Comparison of ENCODE assay signal across 17 mouse cellular contexts in genomic region chr17:30051523-30052346, GRCm38 (mm10). TPM values are rescaled to one million over a fixed set of nuclear protein-coding genes. Genes with fewer than 3 reads are reported as not detected.
DNase-seq lines count a peak whose midpoint lies in the region; ATAC-seq and TF ChIP-seq lines count a peak whose summit lies in the region.
"Had no signal": no experiment of that assay in that cellular context is flagged by ENCODE, and none has a peak within 500 bp of the region (broad histone marks: within the 10 kb centered on the region; RNA-seq: fewer than 3 reads in every experiment).

No protein-coding gene starts in this region.

- no peaks in the 10 kb centered on the region for H3K9me3 ChIP-seq in heart, postnatal 0 days (replicated peaks; ENCODE audit: control insufficient read depth, low read length)
- H3K9me3 ChIP-seq: G1E; limb, embryonic 13.5 days; midbrain, embryonic 15.5 days; neural tube, embryonic 12.5 days had no signal

- 47% methylated on average over 5 of the region's 5 CpGs for WGBS in heart, postnatal 0 days

- H3K9ac ChIP-seq in heart, postnatal 0 days (replicated peaks; ENCODE audit: low read depth, low read length): no peak overlapping the region
- H3K9ac ChIP-seq: limb, embryonic 13.5 days; midbrain, embryonic 15.5 days; neural tube, embryonic 12.5 days had no signal

- H3K4me2 ChIP-seq in heart, postnatal 0 days (ENCODE audit: low read depth, low read length): no peak overlapping the region
- H3K4me2 ChIP-seq: limb, embryonic 13.5 days; midbrain, embryonic 15.5 days; neural tube, embryonic 12.5 days had no signal

- H3K27me3 ChIP-seq in heart, postnatal 0 days (ENCODE audit: control insufficient read depth, insufficient read depth, low read length): no peaks in the 10 kb centered on the region
- H3K27me3 ChIP-seq: limb, embryonic 13.5 days; midbrain, embryonic 15.5 days; neural tube, embryonic 12.5 days had no signal

- no peaks in the 10 kb centered on the region for H3K36me3 ChIP-seq in heart, postnatal 0 days (replicated peaks; ENCODE audit: control insufficient read depth, insufficient read depth, low read length)
- H3K36me3 ChIP-seq: midbrain, embryonic 15.5 days; neural tube, embryonic 12.5 days had no signal

- H3K4me1 ChIP-seq in embryonic fibroblast, embryonic 13.5 days (ENCODE audit: control insufficient read depth, insufficient read depth, low read length): peaks cover 7% of the 10 kb centered on the region; the same call in 1 of the 2 replicates
- peaks cover 15% of the 10 kb centered on the region for H3K4me1 ChIP-seq in heart, postnatal 0 days (ENCODE audit: control insufficient read depth, insufficient read depth)
- H3K4me1 ChIP-seq: midbrain, embryonic 15.5 days had no signal

- ATAC-seq in heart, postnatal 0 days (ENCODE audit: insufficient read depth, low read depth): peak; percentile 79
- ATAC-seq: midbrain, embryonic 15.5 days had no signal

- H3K27ac ChIP-seq in embryonic fibroblast, embryonic 13.5 days (ENCODE audit: insufficient read depth, low read length): peak overlapping the region; percentile 37
- peak overlapping the region; percentile 75 for H3K27ac ChIP-seq in heart, postnatal 0 days (ENCODE audit: low read depth)
- H3K27ac ChIP-seq: limb, embryonic 13.5 days; midbrain, embryonic 15.5 days; neural tube, embryonic 12.5 days; stomach, postnatal 0 days had no signal

- no peak for TF ChIP-seq CTCF in embryonic fibroblast, embryonic 13.5 days (IDR thresholded peaks at IDR 0.05; ENCODE audit: borderline replicate concordance, insufficient read depth, low read length)
- no peak for TF ChIP-seq CTCF in heart, postnatal 0 days (IDR thresholded peaks at IDR 0.05; ENCODE audit: low read depth)

- TF ChIP-seq POLR2A in embryonic fibroblast, embryonic 13.5 days (IDR thresholded peaks at IDR 0.05; ENCODE audit: low read depth, low read length): no peak

- peak; percentile 81 for DNase-seq in heart, adult 11 months
- DNase-seq in heart, postnatal 25 days (ENCODE audit: low spot score): no peak
- DNase-seq in 416B (ENCODE audit: low read depth): peak; percentile 31
- DNase-seq in heart, postnatal 0 days (ENCODE audit: low spot score): peak; percentile 60
- DNase-seq in adrenal gland, postnatal 14 days: no peak
- DNase-seq in urinary bladder, postnatal 4 days (ENCODE audit: low spot score in 2 of 2): no peak
- DNase-seq: kidney, adult 9 months; lung, adult 18-20 months; lung, postnatal 36 days; right cerebral cortex, postnatal 14 days; thymus, postnatal 14 days had no signal

- no peak overlapping the region for H3K4me3 ChIP-seq in embryonic fibroblast, embryonic 13.5 days (ENCODE audit: insufficient read depth, low read length)
- H3K4me3 ChIP-seq in heart, postnatal 0 days (ENCODE audit: low read depth, low read length): no peak overlapping the region
- H3K4me3 ChIP-seq: limb, embryonic 13.5 days; midbrain, embryonic 15.5 days; neural tube, embryonic 12.5 days had no signal

- no peak for TF ChIP-seq EP300 in heart, postnatal 0 days (IDR thresholded peaks at IDR 0.05; ENCODE audit: low read depth)

- intact Hi-C loops in heart, postnatal 25 days (cut with DNase I): loop anchor here (2.0 kb wide), 1 partner anchor 17 kb away; no protein-coding TSS in a partner anchor

RNA-seq across cellular contexts. Expression of gene Zfand3, which starts 47.2 kb away (rescaled TPM):
- total RNA-seq in heart, postnatal 25 days (2021): 100 to 1,000 TPM; 127 to 128 TPM
- 151 and 158 TPM in 2 replicates for polyA plus RNA-seq in embryonic fibroblast, embryonic 13.5 days (2011; ENCODE audit: insufficient read length, low read depth, missing spikeins)
- 77.7 and 131 TPM in 2 replicates for total RNA-seq in heart, postnatal 0 days (2014; rRNA removed; ENCODE audit: low replicate concordance)
- 49.0 and 53.2 TPM in 2 replicates for polyA plus RNA-seq in heart, postnatal 0 days (2015; fragmentation: Nextera tagmentation; extraction: Ambion mirVana)
- 126 and 133 TPM in 2 replicates for total RNA-seq in adrenal gland, postnatal 14 days (2021)

Comparison
In these comparisons a context has a peak if more than half of its experiments do, and no peak if none do; other contexts are left out.
1. DNase-seq: peak in heart, adult 11 months (single experiment), 416B (single experiment) and heart, postnatal 0 days (single experiment); none in heart, postnatal 25 days (single experiment), adrenal gland, postnatal 14 days (single experiment) and urinary bladder, postnatal 4 days (0 of 2).